Mouse (Mus musculus) midbrain, embryonic 11.5 days (tissue): ENCODE data around the gene Col4a6. TPM values are rescaled to one million over a fixed set of nuclear protein-coding genes. Genes with fewer than 3 reads are reported as not detected.
A peak's percentile ranks its signal among the peaks of the same experiment; 100 is the strongest.

Experiments
- ATAC-seq: fragments of 200-750 bp; cut with Nextera tagmentation; 2 replicates; pipeline ENCODE4 v1.8.0; 2017; ENCODE audit warnings: moderate TSS enrichment, moderate library complexity; ENCODE audit not compliant: low FRiP score
- DNase-seq: peaks from one replicate; pipeline ENCODE4 v3.0.0; 2015; ENCODE audit warnings: low spot score; ENCODE audit errors: missing footprints
- H3K27ac ChIP-seq: fragments of 300-500 bp; sonication (generic); 2 replicates; pipeline ENCODE4 v1.5.1; 2014; ENCODE audit warnings: low read depth, low read length
- H3K27me3 ChIP-seq: fragments of 300-500 bp; sonication (generic); 2 replicates; pipeline ENCODE4 v1.6.1; 2014; ENCODE audit warnings: mild to moderate bottlenecking, low read length, moderate library complexity, mixed read lengths; ENCODE audit not compliant: control insufficient read depth, insufficient read depth
- H3K36me3 ChIP-seq: fragments of 300-500 bp; sonication (generic); 2 replicates; pipeline ENCODE4 v1.6.1; 2014; ENCODE audit warnings: mild to moderate bottlenecking, low read length, moderate library complexity, mixed read lengths; ENCODE audit not compliant: control insufficient read depth, insufficient read depth
- H3K4me1 ChIP-seq: fragments of 300-500 bp; sonication (generic); 2 replicates; pipeline ENCODE4 v1.6.1; 2014; ENCODE audit warnings: low read length; ENCODE audit not compliant: control insufficient read depth, insufficient read depth
- H3K4me2 ChIP-seq: fragments of 300-500 bp; sonication (generic); 2 replicates; pipeline ENCODE4 v1.6.1; 2014; ENCODE audit warnings: mild to moderate bottlenecking, moderate library complexity
- H3K4me3 ChIP-seq: fragments of 300-500 bp; sonication (generic); 2 replicates; pipeline ENCODE4 v1.5.1; 2014; ENCODE audit warnings: low read depth, low read length
- H3K9ac ChIP-seq: fragments of 300-500 bp; sonication (generic); 2 replicates; pipeline ENCODE4 v1.6.1; 2014; ENCODE audit warnings: low read length
- H3K9me3 ChIP-seq: fragments of 300-500 bp; sonication (generic); 2 replicates; pipeline ENCODE4 v1.6.1; 2016; ENCODE audit warnings: low read length; ENCODE audit not compliant: control insufficient read depth
- WGBS: fragments of 180-500 bp; shearing (Covaris S2); extraction: QIAGEN DNeasy Blood & Tissue Kit; methylation state at CpG from one replicate; pipeline ENCODE4 v1.1.7; 2014; 5-methylcytosine and 5-hydroxymethylcytosine counted together
- polyA plus RNA-seq: library from polyadenylated mRNA; unstranded; fragments of >200 nt; fragmentation: Nextera tagmentation; extraction: Ambion mirVana; gene quantifications from 2 replicates; pipeline ENCODE4 v1.2.1, GENCODE M21; 2014

Gene Col4a6
- polyA plus RNA-seq, 1 experiment from 2014 or later = 1.6 TPM

DNA sequence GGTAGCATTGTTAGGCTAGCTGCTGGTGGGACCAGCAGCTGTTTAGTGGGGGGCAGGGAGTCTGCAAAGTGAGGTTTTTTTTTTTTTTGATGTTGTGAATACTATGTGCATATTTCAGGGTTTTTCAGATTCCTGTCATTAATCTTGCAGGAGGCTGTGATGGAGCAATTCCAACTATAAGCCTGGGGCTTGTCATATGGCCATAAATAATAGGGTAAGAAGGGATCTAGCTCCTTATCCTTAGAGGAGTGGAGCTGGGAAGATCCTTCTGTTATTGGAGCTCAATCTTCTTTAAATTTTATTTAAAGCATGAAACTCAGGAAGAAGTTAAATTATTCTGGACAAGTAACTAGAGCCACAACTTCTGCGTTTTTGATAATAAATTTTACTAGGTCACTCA lies 157.7 kb downstream of the Col4a6 start:
- H3K9ac ChIP-seq = no peak overlapping the region
- ATAC-seq (no peak), DNase-seq (no peak)
- no peaks in the 10 kb centered on the region for H3K9me3 ChIP-seq
- H3K36me3 ChIP-seq = no peaks in the 10 kb centered on the region
- H3K4me2 ChIP-seq = no peak overlapping the region
- no peaks in the 10 kb centered on the region for H3K4me1 ChIP-seq
- peaks cover 14% of the 10 kb centered on the region for H3K27me3 ChIP-seq
- WGBS = 69% methylated on average over 1 of the region's 1 CpGs
- no peak overlapping the region for H3K27ac ChIP-seq
- no peak overlapping the region for H3K4me3 ChIP-seq

DNA sequence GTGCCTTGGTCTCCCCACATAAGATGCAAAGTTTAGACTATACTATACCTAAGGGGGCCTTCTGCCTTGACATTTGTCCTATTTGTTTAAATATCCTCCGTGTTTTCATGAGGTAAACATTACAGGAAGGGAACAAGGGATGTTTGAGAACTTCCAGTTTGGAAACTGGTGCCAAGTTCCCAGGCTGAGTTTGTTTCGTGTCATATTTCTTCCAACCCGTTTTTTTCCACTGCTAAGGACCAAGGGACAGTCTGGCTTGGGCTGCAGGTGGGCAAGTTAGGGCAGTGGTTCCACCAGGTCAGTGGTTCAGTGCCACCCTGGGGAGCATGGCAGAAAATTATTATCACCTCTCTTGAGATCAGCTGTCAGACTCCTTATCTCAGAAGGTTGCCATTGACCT lies 158.1 kb downstream of the Col4a6 start:
- Histone ChIP-seq H3K36me3 (no peaks in the 10 kb centered on the region), H3K27ac (no peak overlapping the region), H3K4me1 (no peaks in the 10 kb centered on the region), H3K9ac (no peak overlapping the region), H3K4me3 (no peak overlapping the region), H3K9me3 (no peaks in the 10 kb centered on the region), H3K4me2 (no peak overlapping the region), H3K27me3 (peaks cover 14% of the 10 kb centered on the region)
- DNase-seq (no peak), ATAC-seq (no peak)
- WGBS = 66% methylated on average over 3 of the region's 3 CpGs

DNA sequence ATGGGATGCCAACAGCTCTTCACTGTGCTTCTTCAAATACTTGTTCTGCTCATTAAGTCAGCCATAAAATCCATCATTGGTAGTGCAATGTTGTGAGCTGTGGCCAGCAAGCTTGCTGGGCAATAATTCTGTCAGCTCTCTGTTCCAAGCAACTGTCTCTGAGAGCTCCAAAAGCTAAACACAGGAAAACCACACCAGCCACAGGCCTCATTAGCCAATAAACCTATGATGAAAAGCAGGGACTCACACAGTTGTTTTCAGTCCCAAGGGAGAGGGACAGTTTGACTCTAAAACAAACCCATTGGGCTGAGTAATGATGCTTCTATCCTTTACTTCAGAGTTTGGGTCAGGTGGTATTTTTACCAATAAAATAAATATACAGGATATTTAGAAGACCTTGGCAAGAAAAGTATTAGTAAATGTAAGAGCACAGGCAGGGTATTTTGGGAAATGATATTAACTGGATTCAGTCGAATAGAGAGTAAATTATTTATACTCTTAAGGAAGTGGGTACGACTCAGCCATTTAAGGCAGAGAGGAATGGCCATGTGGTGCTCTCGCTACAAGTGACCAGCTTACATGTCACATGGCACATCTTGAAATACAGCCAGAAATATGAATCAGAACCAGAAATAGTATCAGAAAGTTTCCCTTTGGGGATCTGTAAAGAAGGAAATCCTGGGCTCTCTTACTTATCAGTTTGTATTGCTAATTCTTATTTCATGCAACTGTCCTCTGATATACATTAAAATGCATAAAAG lies 181.0 kb downstream of the Col4a6 start:
- Histone ChIP-seq H3K4me2 (no peak overlapping the region), H3K9ac (no peak overlapping the region), H3K9me3 (no peaks in the 10 kb centered on the region), H3K36me3 (no peaks in the 10 kb centered on the region), H3K4me1 (no peaks in the 10 kb centered on the region), H3K27me3 (peaks cover 1% of the 10 kb centered on the region; the same call in 1 of the 2 replicates), H3K27ac (no peak overlapping the region), H3K4me3 (no peak overlapping the region)
- no peak for DNase-seq
- 86% methylated on average over 3 of the region's 3 CpGs for WGBS
- ATAC-seq = no peak

DNA sequence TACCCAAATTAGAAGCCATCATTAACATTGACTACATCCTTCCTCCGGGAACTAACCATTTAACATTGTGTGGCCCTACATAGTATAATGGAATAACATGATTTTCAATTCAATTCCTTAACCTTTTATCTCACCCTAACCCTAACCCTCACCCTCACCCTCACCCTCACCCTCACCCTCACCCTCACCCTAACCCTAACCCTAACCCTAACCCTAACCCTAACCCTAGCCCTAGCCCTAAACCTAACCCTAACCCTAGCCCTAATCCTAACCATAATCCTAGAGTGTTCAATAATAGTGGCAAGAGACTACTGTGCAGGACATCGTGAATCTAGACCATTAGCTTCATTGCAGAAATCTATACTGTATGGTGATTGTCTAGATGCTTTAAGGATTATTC lies 197.5 kb downstream of the Col4a6 start:
- 92% methylated on average over 2 of the region's 2 CpGs for WGBS
- no peak for ATAC-seq

DNA sequence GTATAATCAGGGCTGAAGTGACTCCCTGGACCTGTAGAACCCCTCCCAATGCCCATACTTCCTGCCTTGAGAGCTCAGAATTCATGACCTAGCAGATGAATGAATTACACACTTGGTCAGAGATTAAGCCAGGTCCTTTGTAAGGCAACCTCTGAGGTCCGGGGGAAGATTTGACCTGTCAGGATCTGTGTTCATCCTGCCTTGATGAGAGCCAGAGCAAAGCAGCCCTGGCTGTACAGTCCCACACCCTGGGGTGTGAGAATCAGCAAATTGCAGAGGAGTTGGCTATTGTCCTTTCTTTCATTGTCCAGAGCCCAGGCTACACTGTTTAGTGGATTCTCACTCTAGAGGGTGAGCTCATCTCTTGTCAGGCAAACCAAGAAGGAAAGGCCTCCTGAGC lies 207.9 kb downstream of the Col4a6 start:
- Histone ChIP-seq H3K4me3 (no peak overlapping the region), H3K9me3 (no peaks in the 10 kb centered on the region), H3K9ac (no peak overlapping the region), H3K27me3 (peaks cover 28% of the 10 kb centered on the region), H3K27ac (no peak overlapping the region), H3K4me1 (no peaks in the 10 kb centered on the region), H3K36me3 (no peaks in the 10 kb centered on the region), H3K4me2 (no peak overlapping the region)
- DNase-seq (no peak), ATAC-seq (0 out of 2 replicates have a peak, but pooled peaks have one; percentile 40)
- WGBS = 41% methylated on average over 1 of the region's 1 CpGs

More for the DNA sequence above, 197.5 kb downstream of the Col4a6 start:
- no peaks in the 10 kb centered on the region for H3K4me1 ChIP-seq
- H3K4me3 ChIP-seq = no peak overlapping the region
- H3K4me2 ChIP-seq = no peak overlapping the region
- H3K9me3 ChIP-seq = no peaks in the 10 kb centered on the region
- no peak for DNase-seq
- no peak overlapping the region for H3K9ac ChIP-seq
- no peaks in the 10 kb centered on the region for H3K36me3 ChIP-seq
- H3K27ac ChIP-seq = no peak overlapping the region
- H3K27me3 ChIP-seq = peaks cover 2% of the 10 kb centered on the region; the same call in 1 of the 2 replicates

DNA sequence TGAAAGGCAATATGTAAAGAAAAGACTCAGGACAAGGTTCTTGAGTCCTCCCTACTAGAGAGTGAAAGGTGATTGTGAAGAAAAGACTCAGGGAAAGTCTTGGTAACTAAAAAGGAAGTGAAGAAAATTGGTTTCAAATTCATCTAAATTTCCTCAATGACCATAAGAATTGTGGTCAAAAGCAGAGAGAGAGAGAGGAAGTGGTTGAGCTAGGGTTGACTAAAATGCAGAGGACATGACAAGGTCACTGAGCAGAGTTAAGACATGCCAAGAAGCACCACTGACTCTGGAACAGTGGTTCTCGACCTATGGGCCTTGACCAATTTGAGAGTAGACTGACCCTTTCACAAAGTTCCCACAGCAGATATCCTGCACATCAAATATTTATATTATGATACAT lies 224.2 kb downstream of the Col4a6 start:
- Histone ChIP-seq H3K4me2 (no peak overlapping the region), H3K4me3 (no peak overlapping the region), H3K4me1 (no peaks in the 10 kb centered on the region), H3K9ac (no peak overlapping the region), H3K27ac (no peak overlapping the region), H3K27me3 (no peaks in the 10 kb centered on the region; the same call in 1 of the 2 replicates), H3K36me3 (no peaks in the 10 kb centered on the region), H3K9me3 (no peaks in the 10 kb centered on the region)
- no peak for DNase-seq
- 54% methylated on average over 1 of the region's 1 CpGs for WGBS
- ATAC-seq = no peak

DNA sequence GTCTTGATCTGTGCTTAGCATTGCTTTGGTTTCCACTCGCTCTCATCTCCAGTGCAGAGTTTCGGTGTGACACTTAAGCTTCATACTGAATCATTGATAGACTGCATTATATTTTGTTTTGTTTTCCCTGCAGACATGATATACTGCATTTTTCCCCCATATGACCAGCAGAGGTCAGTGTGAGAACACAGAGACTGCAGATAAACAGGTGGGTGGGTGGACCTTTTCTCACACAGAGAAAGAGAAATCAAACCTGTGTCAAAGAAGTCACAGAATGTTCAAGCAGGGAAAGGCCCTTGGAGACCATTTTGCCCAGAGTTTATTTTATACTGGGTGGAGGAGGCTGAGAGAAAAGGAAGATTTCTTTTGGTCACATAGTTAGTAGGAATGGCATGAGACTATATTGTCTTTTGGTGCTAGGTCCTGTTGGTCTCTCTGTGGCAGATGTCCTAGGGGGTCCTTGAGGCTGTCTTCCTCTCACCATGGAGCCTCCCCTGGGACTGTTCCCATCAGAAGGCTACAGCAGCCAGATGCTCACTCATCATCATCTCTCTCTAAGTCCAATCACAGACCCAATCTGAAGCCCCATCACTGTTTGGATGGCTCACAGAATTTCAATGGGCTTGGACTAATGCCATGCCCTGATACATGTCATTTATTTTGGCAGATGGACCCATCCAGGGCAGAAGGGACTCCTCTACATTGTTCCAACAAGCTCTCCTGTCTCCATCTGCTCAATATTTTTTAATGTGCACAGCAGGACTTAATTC lies 237.1 kb downstream of the Col4a6 start:
- WGBS = 64% methylated on average over 2 of the region's 2 CpGs
- no peak for ATAC-seq
- Histone ChIP-seq H3K27ac (no peak overlapping the region), H3K9ac (no peak overlapping the region), H3K27me3 (peaks cover 11% of the 10 kb centered on the region; the same call in 1 of the 2 replicates), H3K9me3 (no peaks in the 10 kb centered on the region), H3K36me3 (no peaks in the 10 kb centered on the region), H3K4me1 (no peaks in the 10 kb centered on the region), H3K4me3 (no peak overlapping the region), H3K4me2 (no peak overlapping the region)
- no peak for DNase-seq

DNA sequence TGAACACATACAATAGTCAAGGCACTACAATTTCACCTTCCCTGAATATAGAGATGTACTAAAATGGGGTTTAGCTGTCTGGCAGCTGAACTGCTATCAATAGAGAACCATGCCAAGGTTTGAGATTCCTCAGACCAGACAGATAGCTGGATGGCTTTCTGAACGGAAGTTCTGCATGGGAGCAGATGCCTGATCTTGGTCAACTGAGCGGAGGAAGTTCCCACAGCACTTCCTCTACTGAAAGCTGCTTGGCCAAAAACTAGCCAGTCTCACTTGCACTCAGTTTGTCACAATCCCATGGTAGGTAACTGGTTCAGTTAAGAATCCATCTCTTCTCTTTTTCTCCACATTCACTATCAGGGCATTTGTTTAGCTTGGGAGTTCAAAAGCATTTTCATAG lies 245.7 kb downstream of the Col4a6 start:
- WGBS = 91% methylated on average over 2 of the region's 2 CpGs
- Histone ChIP-seq H3K27ac (no peak overlapping the region), H3K9ac (no peak overlapping the region), H3K36me3 (no peaks in the 10 kb centered on the region), H3K9me3 (no peaks in the 10 kb centered on the region), H3K4me2 (no peak overlapping the region), H3K4me3 (no peak overlapping the region), H3K27me3 (peaks cover 18% of the 10 kb centered on the region), H3K4me1 (no peaks in the 10 kb centered on the region)
- no peak for ATAC-seq
- no peak for DNase-seq

DNA sequence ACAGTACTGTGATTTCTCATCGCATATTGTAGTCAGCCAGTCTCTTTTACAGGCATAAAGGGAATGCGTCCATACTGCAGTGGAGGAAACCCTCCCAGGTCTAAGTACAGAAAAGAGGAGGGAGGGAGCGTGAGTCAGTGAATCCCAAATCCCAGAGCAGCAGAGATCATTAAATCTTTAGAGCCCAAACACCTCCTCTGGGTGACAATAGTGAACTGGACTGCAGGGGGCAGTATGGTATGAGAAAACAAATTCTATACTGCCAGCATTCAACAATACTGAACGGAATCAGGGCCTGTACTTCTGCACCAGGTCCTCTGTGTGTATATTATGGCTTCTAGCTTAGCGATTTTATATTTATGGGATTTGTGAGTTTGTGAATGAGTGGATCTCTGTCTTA lies 261.1 kb downstream of the Col4a6 start:
- Histone ChIP-seq H3K4me1 (no peaks in the 10 kb centered on the region), H3K27me3 (peaks cover 27% of the 10 kb centered on the region), H3K9me3 (no peaks in the 10 kb centered on the region), H3K9ac (no peak overlapping the region), H3K36me3 (no peaks in the 10 kb centered on the region), H3K4me3 (no peak overlapping the region), H3K4me2 (no peak overlapping the region), H3K27ac (no peak overlapping the region)
- ATAC-seq (peak; percentile 70; the same call in 1 of the 2 replicates), DNase-seq (no peak)
- 44% methylated on average over 5 of the region's 5 CpGs for WGBS
